Mouse (Mus musculus) heart, postnatal 0 days (tissue): ENCODE measurements around the gene Rmdn3.

Source experiments
- CTCF ChIP-seq: IDR thresholded peaks from 2 replicates; pipeline ENCODE4 v1.5.1; 2016; ENCODE audit warnings: antibody characterized with exemption, control low read depth, low read depth
- EP300 ChIP-seq: IDR thresholded peaks from 2 replicates; pipeline ENCODE4 v1.6.1; 2016; ENCODE audit warnings: antibody characterized with exemption, low read depth

GRCm38 (mm10) chr2:119166901-119167865 lies 10.3 kb upstream of the Rmdn3 start, which contains the start of gene Gchfr:
- peak; percentile 9 for TF ChIP-seq CTCF
- no peak for TF ChIP-seq EP300
